Mouse (Mus musculus): ENCODE measurements around the gene Gabpa.

- no peak for TF ChIP-seq E2F4 (IDR thresholded peaks at IDR 0.05; ENCODE audit: insufficient read depth)
- TF ChIP-seq MAX (IDR thresholded peaks at IDR 0.05; ENCODE audit: low read depth): no peak
- no peak for TF ChIP-seq POLR2A (IDR thresholded peaks at IDR 0.05; ENCODE audit: insufficient read length, low read depth)
- no peak for TF ChIP-seq MYOD1 (IDR thresholded peaks at IDR 0.05; ENCODE audit: control insufficient read depth in 1 of 3, insufficient read length in 2 of 3, low read depth in 2 of 3)
- TF ChIP-seq CEBPB (IDR thresholded peaks at IDR 0.05; ENCODE audit: insufficient read depth, poor library complexity, severe bottlenecking): no peak
- no peak for TF ChIP-seq MYOG (IDR thresholded peaks at IDR 0.05; ENCODE audit: control insufficient read depth in 1 of 3, insufficient read depth in 1 of 3, insufficient read length in 2 of 3, low read depth in 2 of 3)
Measured at GRCm38 (mm10) chr16:84873805-84874204, 39.1 kb downstream of the Gabpa start.

Measured in myocyte (in vitro differentiated cells).